Mouse (Mus musculus): ENCODE data around the gene Mbd3. TPM values are rescaled to one million over a fixed set of nuclear protein-coding genes. Genes with fewer than 3 reads are reported as not detected.

The Mbd3 gene
- polyA plus RNA-seq, 1 experiment from 2014 or later, result 163 TPM

- 27% methylated on average over 7 of the region's 7 CpGs for WGBS
- peak overlapping the region; percentile 42 for H3K4me2 ChIP-seq (ENCODE audit: low read length)
- no peaks in the 10 kb centered on the region for H3K36me3 ChIP-seq (ENCODE audit: insufficient read depth, low read length)
- H3K9ac ChIP-seq (ENCODE audit: low read depth, low read length), result no peak overlapping the region
- H3K27me3 ChIP-seq (ENCODE audit: insufficient read depth, low read length), result peaks cover 32% of the 10 kb centered on the region
- no peak overlapping the region for H3K4me3 ChIP-seq (replicated peaks; ENCODE audit: low read depth, low read length)
- no peak for TF ChIP-seq CTCF (IDR thresholded peaks at IDR 0.05; ENCODE audit: low read depth)
- no peaks in the 10 kb centered on the region for H3K9me3 ChIP-seq (replicated peaks; ENCODE audit: low read length)
- DNase-seq (ENCODE audit: low spot score), result no peak
- H3K4me1 ChIP-seq (replicated peaks; ENCODE audit: insufficient read depth, low read length), result peaks cover 13% of the 10 kb centered on the region; the same call in 1 of the 2 replicates
- no peak for ATAC-seq (replicated peaks; ENCODE audit: low FRiP score, low read depth)
- no peak overlapping the region for H3K27ac ChIP-seq
Observed at GRCm38 (mm10) chr10:80357336-80357735, 42.0 kb downstream of the Mbd3 start.

DNA sequence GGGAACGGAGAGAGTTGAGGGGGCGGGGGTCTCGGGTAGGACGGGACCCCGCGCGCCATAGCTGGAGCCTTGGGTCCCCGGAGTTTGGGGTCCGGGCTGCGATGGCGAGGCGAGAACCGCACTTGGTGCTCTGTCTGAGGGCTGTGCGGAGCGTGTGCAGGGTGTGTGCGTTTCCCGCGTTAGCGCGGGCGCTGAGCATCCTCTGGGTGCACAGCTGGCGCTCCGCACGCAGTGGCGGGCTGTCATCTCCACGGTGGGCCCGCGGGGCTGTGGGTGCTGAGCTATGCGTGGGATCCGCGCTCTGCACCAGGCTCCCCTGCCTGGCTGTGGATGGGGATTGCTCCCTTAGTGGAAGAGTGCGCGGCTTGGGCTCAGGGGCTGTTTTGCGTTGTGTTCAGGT is 42.6 kb downstream of the Mbd3 start:
- no peaks in the 10 kb centered on the region for H3K9me3 ChIP-seq (replicated peaks; ENCODE audit: low read length)
- 2% methylated on average over 33 of the region's 34 CpGs for WGBS

GRCm38 (mm10) chr10:80356001-80356682 is 43.2 kb downstream of the Mbd3 start, which contains the start of gene Plk5:
Gene Plk5 (plus strand): TSS chr10:80356459.
- H3K27me3 ChIP-seq (ENCODE audit: insufficient read depth, low read length), result peaks cover 32% of the 10 kb centered on the region
- no peaks in the 10 kb centered on the region for H3K9me3 ChIP-seq (replicated peaks; ENCODE audit: low read length)
- peaks cover 13% of the 10 kb centered on the region; the same call in 1 of the 2 replicates for H3K4me1 ChIP-seq (replicated peaks; ENCODE audit: insufficient read depth, low read length)
- no peak for TF ChIP-seq CTCF (IDR thresholded peaks at IDR 0.05; ENCODE audit: low read depth)
- ATAC-seq (replicated peaks; ENCODE audit: low FRiP score, low read depth), result no peak
- peak within 1 kb of the TSS; percentile 27 for H3K4me3 ChIP-seq (replicated peaks; ENCODE audit: low read depth, low read length)
- DNase-seq (ENCODE audit: low spot score), result no peak
- WGBS, result under 1% methylated on average over 52 of the region's 53 CpGs
- H3K4me2 ChIP-seq (ENCODE audit: low read length), result peak within 1 kb of the TSS; percentile 53
- no peaks in the 10 kb centered on the region for H3K36me3 ChIP-seq (ENCODE audit: insufficient read depth, low read length)
- H3K27ac ChIP-seq, result no peak within 1 kb of the TSS
- H3K9ac ChIP-seq (ENCODE audit: low read depth, low read length), result no peak within 1 kb of the TSS; the same call in 1 of the 2 replicates

More for the DNA sequence above, 42.6 kb downstream of the Mbd3 start:
- TF ChIP-seq CTCF (IDR thresholded peaks at IDR 0.05; ENCODE audit: low read depth), result no peak
- H3K27me3 ChIP-seq (ENCODE audit: insufficient read depth, low read length), result peaks cover 32% of the 10 kb centered on the region
- DNase-seq (ENCODE audit: low spot score), result no peak
- peak overlapping the region; percentile 53 for H3K4me2 ChIP-seq (ENCODE audit: low read length)
- no peaks in the 10 kb centered on the region for H3K36me3 ChIP-seq (ENCODE audit: insufficient read depth, low read length)
- H3K27ac ChIP-seq, result no peak overlapping the region
- H3K4me1 ChIP-seq (replicated peaks; ENCODE audit: insufficient read depth, low read length), result peaks cover 13% of the 10 kb centered on the region; the same call in 1 of the 2 replicates
- no peak for ATAC-seq (replicated peaks; ENCODE audit: low FRiP score, low read depth)
- no peak overlapping the region; the same call in 1 of the 2 replicates for H3K9ac ChIP-seq (ENCODE audit: low read depth, low read length)
- H3K4me3 ChIP-seq (replicated peaks; ENCODE audit: low read depth, low read length), result peak overlapping the region; percentile 27

- Histone ChIP-seq H3K36me3 (ENCODE audit: insufficient read depth, low read length) (no peaks in the 10 kb centered on the region), H3K4me3 (replicated peaks; ENCODE audit: low read depth, low read length) (no peak overlapping the region), H3K27me3 (ENCODE audit: insufficient read depth, low read length) (peaks cover 32% of the 10 kb centered on the region), H3K9me3 (replicated peaks; ENCODE audit: low read length) (no peaks in the 10 kb centered on the region), H3K4me2 (ENCODE audit: low read length) (no peak overlapping the region), H3K9ac (ENCODE audit: low read depth, low read length) (no peak overlapping the region), H3K27ac (no peak overlapping the region), H3K4me1 (replicated peaks; ENCODE audit: insufficient read depth, low read length) (peaks cover 13% of the 10 kb centered on the region; the same call in 1 of the 2 replicates)
- DNase-seq (ENCODE audit: low spot score) (no peak), ATAC-seq (replicated peaks; ENCODE audit: low FRiP score, low read depth) (no peak)
- 12% methylated on average over 8 of the region's 9 CpGs for WGBS
- TF ChIP-seq CTCF (IDR thresholded peaks at IDR 0.05; ENCODE audit: low read depth), result no peak
Observed at GRCm38 (mm10) chr10:80355431-80355830, 43.9 kb downstream of the Mbd3 start.

- Histone ChIP-seq H3K9ac (ENCODE audit: low read depth, low read length) (0 out of 2 replicates have a peak overlapping the region, but pooled peaks have one; percentile 6), H3K36me3 (ENCODE audit: insufficient read depth, low read length) (no peaks in the 10 kb centered on the region), H3K4me3 (replicated peaks; ENCODE audit: low read depth, low read length) (no peak overlapping the region), H3K4me1 (replicated peaks; ENCODE audit: insufficient read depth, low read length) (peaks cover 17% of the 10 kb centered on the region; the same call in 1 of the 2 replicates), H3K9me3 (replicated peaks; ENCODE audit: low read length) (no peaks in the 10 kb centered on the region), H3K27me3 (ENCODE audit: insufficient read depth, low read length) (peaks cover 47% of the 10 kb centered on the region), H3K4me2 (ENCODE audit: low read length) (no peak overlapping the region), H3K27ac (no peak overlapping the region)
- ATAC-seq (replicated peaks; ENCODE audit: low FRiP score, low read depth), result no peak
- no peak for DNase-seq (ENCODE audit: low spot score)
- 46% methylated on average over 8 of the region's 8 CpGs for WGBS
- TF ChIP-seq CTCF (IDR thresholded peaks at IDR 0.05; ENCODE audit: low read depth), result no peak
Observed at GRCm38 (mm10) chr10:80352727-80353126, 46.6 kb downstream of the Mbd3 start.

DNA sequence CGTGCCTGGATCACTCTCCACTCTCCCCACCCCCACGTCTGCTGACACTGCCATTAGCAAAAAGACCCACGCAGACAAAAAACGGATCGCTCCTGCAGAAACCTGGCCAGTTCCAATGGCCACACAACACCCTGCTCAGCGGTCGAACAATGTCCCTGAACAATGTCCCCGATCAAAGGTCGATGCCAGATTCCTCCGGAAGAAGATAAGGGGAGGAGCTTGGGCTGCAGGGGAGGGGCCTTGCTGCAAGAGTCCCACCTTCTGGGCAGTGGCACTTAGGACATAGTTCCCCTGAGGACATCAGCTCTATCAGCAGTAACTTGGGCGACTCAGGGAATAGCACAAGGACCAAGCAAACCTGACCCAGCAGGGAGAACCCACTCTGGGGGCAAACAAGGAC is 47.5 kb downstream of the Mbd3 start:
- no peak overlapping the region for H3K4me2 ChIP-seq (ENCODE audit: low read length)
- no peak overlapping the region for H3K27ac ChIP-seq
- ATAC-seq (replicated peaks; ENCODE audit: low FRiP score, low read depth), result no peak
- TF ChIP-seq CTCF (IDR thresholded peaks at IDR 0.05; ENCODE audit: low read depth), result no peak
- peaks cover 43% of the 10 kb centered on the region for H3K27me3 ChIP-seq (ENCODE audit: insufficient read depth, low read length)
- DNase-seq (ENCODE audit: low spot score), result no peak
- H3K36me3 ChIP-seq (ENCODE audit: insufficient read depth, low read length), result no peaks in the 10 kb centered on the region
- no peak overlapping the region for H3K9ac ChIP-seq (ENCODE audit: low read depth, low read length)
- no peak overlapping the region for H3K4me3 ChIP-seq (replicated peaks; ENCODE audit: low read depth, low read length)
- H3K9me3 ChIP-seq (replicated peaks; ENCODE audit: low read length), result no peaks in the 10 kb centered on the region
- peaks cover 12% of the 10 kb centered on the region; the same call in 1 of the 2 replicates for H3K4me1 ChIP-seq (replicated peaks; ENCODE audit: insufficient read depth, low read length)
- WGBS, result 26% methylated on average over 11 of the region's 11 CpGs
